Mouse (Mus musculus): ENCODE data around the gene Dpf1. TPM values are rescaled to one million over a fixed set of nuclear protein-coding genes. Genes with fewer than 3 reads are reported as not detected.

The Dpf1 gene
- total and polyA plus RNA-seq, 3 experiments, result 9.4 to 47.4 (median 23.8) TPM

DNA sequence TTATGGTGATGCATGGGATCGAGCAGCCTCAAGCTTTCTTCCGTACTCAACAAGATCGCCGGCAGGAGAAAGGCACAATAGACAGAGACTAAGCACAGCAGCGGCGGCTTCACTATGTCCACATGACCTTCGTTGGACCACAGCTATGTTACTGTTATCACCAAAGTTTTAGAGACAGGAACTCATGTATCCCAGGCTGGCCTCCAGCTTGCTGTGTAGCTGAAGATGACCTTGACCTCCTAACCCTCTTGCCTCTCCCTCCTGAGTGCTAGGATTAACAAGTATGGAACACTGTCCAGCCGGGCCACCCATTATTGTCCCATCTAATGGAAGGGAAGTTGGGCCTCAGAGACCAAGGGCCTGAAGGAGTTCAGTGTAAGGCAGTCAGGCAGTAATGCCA is 37.1 kb downstream of the Dpf1 start:
- Histone ChIP-seq H3K4me3 (ENCODE audit: low read depth, low read length) (peak overlapping the region; percentile 25; the same call in 1 of the 2 replicates), H3K36me3 (replicated peaks) (peaks cover 70% of the 10 kb centered on the region), H3K27me3 (ENCODE audit: insufficient read depth, low read length) (no peaks in the 10 kb centered on the region), H3K9me3 (replicated peaks) (no peaks in the 10 kb centered on the region), H3K4me1 (ENCODE audit: insufficient read depth, low read depth, low read length) (peaks cover 77% of the 10 kb centered on the region)
- no peak for ATAC-seq (ENCODE audit: extremely low read depth, insufficient number of reproducible peaks, low FRiP score, poor library complexity, severe bottlenecking)
- no peak for TF ChIP-seq GATA1 (IDR thresholded peaks at IDR 0.05; ENCODE audit: borderline replicate concordance, low read length)
- no peak for TF ChIP-seq TAL1 (conservative IDR thresholded peaks at IDR 0.05; ENCODE audit: low read depth, low read length)
- TF ChIP-seq CTCF (IDR thresholded peaks at IDR 0.05; ENCODE audit: low read depth, low read length), result no peak
- TF ChIP-seq GATA2 (IDR thresholded peaks at IDR 0.05; ENCODE audit: borderline replicate concordance, low read depth, low read length), result no peak
- no peak for TF ChIP-seq POLR2AphosphoS5 (IDR thresholded peaks at IDR 0.05; ENCODE audit: insufficient replicate concordance, low read depth, low read length)
- no peak for DNase-seq (ENCODE audit: low spot score)

DNA sequence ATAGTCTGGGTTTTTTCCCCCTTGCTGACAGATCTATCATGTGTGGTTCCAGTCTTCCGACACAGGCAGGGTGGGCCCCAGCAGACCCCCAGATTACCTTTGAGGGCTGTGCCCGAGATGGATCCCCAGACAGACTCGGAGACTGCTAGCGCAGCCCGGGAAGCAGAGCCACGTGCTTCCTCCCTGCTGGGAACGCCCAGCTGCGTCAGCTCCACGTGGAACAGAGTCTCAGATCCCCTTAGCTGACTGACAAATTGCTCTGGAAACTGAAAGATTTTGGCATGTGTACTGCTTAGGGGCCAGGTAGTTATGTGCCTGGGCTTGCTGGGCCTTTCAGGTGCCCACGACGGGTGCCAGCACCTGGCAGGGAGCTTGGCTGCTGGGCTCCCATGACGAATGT is 38.0 kb downstream of the Dpf1 start:
- Histone ChIP-seq H3K4me3 (ENCODE audit: low read depth, low read length) (no peak overlapping the region; the same call in 1 of the 2 replicates), H3K9me3 (replicated peaks) (no peaks in the 10 kb centered on the region), H3K4me1 (ENCODE audit: insufficient read depth, low read depth, low read length) (peaks cover 72% of the 10 kb centered on the region), H3K27me3 (ENCODE audit: insufficient read depth, low read length) (no peaks in the 10 kb centered on the region), H3K36me3 (replicated peaks) (peaks cover 70% of the 10 kb centered on the region)
- DNase-seq (ENCODE audit: low spot score), result no peak
- no peak for TF ChIP-seq POLR2AphosphoS5 (IDR thresholded peaks at IDR 0.05; ENCODE audit: insufficient replicate concordance, low read depth, low read length)
- TF ChIP-seq TAL1 (conservative IDR thresholded peaks at IDR 0.05; ENCODE audit: low read depth, low read length), result no peak
- TF ChIP-seq CTCF (IDR thresholded peaks at IDR 0.05; ENCODE audit: low read depth, low read length), result no peak
- no peak for TF ChIP-seq GATA1 (IDR thresholded peaks at IDR 0.05; ENCODE audit: borderline replicate concordance, low read length)
- no peak for TF ChIP-seq GATA2 (IDR thresholded peaks at IDR 0.05; ENCODE audit: borderline replicate concordance, low read depth, low read length)
- ATAC-seq (ENCODE audit: extremely low read depth, insufficient number of reproducible peaks, low FRiP score, poor library complexity, severe bottlenecking), result no peak

DNA sequence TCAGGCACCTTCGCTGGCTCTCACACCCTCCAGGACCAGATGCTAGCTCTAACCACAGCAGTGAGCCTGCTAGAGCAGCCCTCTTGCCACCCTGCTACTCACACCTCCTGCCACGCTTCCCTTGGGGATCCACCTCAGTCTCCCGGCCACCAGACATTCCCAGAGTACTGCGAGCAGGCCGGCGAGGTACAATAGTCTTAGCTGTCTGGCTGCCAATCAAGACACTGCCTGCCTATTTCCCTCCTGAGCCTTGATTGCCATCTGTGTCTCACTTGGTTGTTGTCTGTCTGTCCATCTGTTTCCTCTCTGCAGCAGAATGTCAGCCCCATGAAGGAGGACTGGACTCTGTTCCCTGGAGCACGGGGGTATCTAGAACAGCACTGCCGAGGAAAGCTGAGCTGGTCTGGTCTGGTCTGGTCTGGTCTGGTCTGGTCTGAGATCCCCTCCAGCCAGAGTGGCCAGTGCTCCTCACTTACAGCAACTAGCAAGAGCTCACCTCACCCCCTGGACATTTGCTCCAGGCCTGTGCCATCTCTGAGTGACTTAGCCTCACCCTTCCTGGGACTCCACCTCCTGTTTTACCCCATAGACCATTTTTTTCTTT is 38.8 kb downstream of the Dpf1 start:
- ATAC-seq (ENCODE audit: extremely low read depth, insufficient number of reproducible peaks, low FRiP score, poor library complexity, severe bottlenecking) (peak; percentile 40), DNase-seq (ENCODE audit: low spot score) (peak; percentile 38)
- H3K4me1 ChIP-seq (ENCODE audit: insufficient read depth, low read depth, low read length), result peaks cover 64% of the 10 kb centered on the region
- peaks cover 68% of the 10 kb centered on the region for H3K36me3 ChIP-seq (replicated peaks)
- H3K27me3 ChIP-seq (ENCODE audit: insufficient read depth, low read length), result no peaks in the 10 kb centered on the region
- TF ChIP-seq TAL1 (conservative IDR thresholded peaks at IDR 0.05; ENCODE audit: low read depth, low read length) (peak; percentile 48; the same call in 1 of the 2 replicates), GATA1 (IDR thresholded peaks at IDR 0.05; ENCODE audit: borderline replicate concordance, low read length) (no peak)
- H3K9me3 ChIP-seq (replicated peaks), result no peaks in the 10 kb centered on the region
- H3K4me3 ChIP-seq (ENCODE audit: low read depth, low read length), result peak overlapping the region; percentile 11; the same call in 1 of the 2 replicates

DNA sequence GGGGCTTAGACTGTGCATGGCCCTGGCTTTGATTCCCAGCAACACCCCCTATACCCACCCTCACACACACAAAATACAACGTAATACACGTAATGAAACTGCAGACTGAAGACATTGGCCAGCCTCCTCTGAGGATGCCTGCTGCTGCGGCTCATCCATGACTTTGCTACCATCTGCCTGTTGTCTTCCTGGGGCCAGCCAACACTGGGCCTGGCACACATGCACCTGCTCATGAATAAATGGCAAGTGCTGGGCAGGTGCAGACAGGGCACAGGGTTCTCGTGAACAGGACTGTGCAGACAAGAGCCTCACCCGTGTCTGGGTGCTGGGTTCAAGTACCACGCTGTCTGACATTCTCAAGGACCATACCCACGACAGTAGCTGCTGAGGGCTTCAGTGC is 40.0 kb downstream of the Dpf1 start:
- peaks cover 52% of the 10 kb centered on the region for H3K4me1 ChIP-seq (ENCODE audit: insufficient read depth, low read depth, low read length)
- no peaks in the 10 kb centered on the region for H3K27me3 ChIP-seq (ENCODE audit: insufficient read depth, low read length)
- no peak overlapping the region for H3K4me3 ChIP-seq (ENCODE audit: low read depth, low read length)
- DNase-seq (ENCODE audit: low spot score) (no peak), ATAC-seq (ENCODE audit: extremely low read depth, insufficient number of reproducible peaks, low FRiP score, poor library complexity, severe bottlenecking) (no peak)
- peaks cover 73% of the 10 kb centered on the region for H3K36me3 ChIP-seq (replicated peaks)
- TF ChIP-seq POLR2AphosphoS5 (IDR thresholded peaks at IDR 0.05; ENCODE audit: insufficient replicate concordance, low read depth, low read length) (no peak), GATA1 (IDR thresholded peaks at IDR 0.05; ENCODE audit: borderline replicate concordance, low read length) (no peak), CTCF (IDR thresholded peaks at IDR 0.05; ENCODE audit: low read depth, low read length) (no peak), GATA2 (IDR thresholded peaks at IDR 0.05; ENCODE audit: borderline replicate concordance, low read depth, low read length) (no peak), TAL1 (conservative IDR thresholded peaks at IDR 0.05; ENCODE audit: low read depth, low read length) (no peak)
- no peaks in the 10 kb centered on the region for H3K9me3 ChIP-seq (replicated peaks)

DNA sequence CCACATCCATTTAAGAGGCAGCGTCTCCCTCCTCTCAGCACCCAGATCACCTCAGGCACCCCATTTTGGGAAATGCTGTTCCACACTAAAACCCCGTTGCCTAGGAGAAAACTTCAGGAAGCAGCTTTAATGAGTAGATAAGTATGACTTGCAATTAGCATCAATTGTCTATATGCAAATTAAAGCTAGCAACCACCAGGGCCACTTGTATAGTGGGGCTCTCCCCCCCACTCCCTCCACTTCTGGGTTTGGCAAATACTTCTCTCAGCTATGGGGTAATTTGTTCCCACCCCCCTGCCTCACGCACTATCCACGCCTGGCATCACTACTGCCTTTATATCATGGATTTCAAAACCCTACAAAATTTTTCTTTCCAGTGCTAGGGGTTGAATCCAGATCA is 41.8 kb downstream of the Dpf1 start:
- Histone ChIP-seq H3K36me3 (replicated peaks) (peaks cover 84% of the 10 kb centered on the region), H3K4me3 (ENCODE audit: low read depth, low read length) (no peak overlapping the region), H3K9me3 (replicated peaks) (no peaks in the 10 kb centered on the region), H3K27me3 (ENCODE audit: insufficient read depth, low read length) (no peaks in the 10 kb centered on the region), H3K4me1 (ENCODE audit: insufficient read depth, low read depth, low read length) (peaks cover 40% of the 10 kb centered on the region)
- ATAC-seq (ENCODE audit: extremely low read depth, insufficient number of reproducible peaks, low FRiP score, poor library complexity, severe bottlenecking), result no peak
- no peak for TF ChIP-seq GATA1 (IDR thresholded peaks at IDR 0.05; ENCODE audit: borderline replicate concordance, low read length)
- DNase-seq (ENCODE audit: low spot score), result no peak

DNA sequence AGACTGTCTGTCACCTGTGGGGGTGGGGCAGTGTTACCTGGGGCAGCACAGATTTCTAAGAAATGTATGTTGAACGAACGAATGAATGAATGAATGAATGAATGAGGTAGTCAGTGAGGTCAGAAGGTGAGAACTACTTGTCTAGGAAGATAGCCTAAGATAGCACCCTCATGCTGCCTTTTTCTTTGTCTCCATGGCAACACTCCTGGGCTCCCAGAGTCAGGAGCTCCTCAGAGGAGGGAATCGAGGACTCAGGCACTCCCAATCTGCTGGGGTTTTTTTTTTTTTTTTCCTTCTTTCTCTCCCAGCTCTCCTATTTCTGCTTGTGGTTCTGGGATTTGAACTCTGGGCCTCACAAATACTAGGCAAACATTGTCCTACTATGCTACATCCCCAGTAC is 42.5 kb downstream of the Dpf1 start:
- DNase-seq (ENCODE audit: low spot score) (no peak), ATAC-seq (ENCODE audit: extremely low read depth, insufficient number of reproducible peaks, low FRiP score, poor library complexity, severe bottlenecking) (no peak)
- no peak for TF ChIP-seq TAL1 (conservative IDR thresholded peaks at IDR 0.05; ENCODE audit: low read depth, low read length)
- TF ChIP-seq CTCF (IDR thresholded peaks at IDR 0.05; ENCODE audit: low read depth, low read length), result no peak
- TF ChIP-seq GATA2 (IDR thresholded peaks at IDR 0.05; ENCODE audit: borderline replicate concordance, low read depth, low read length), result no peak
- TF ChIP-seq POLR2AphosphoS5 (IDR thresholded peaks at IDR 0.05; ENCODE audit: insufficient replicate concordance, low read depth, low read length), result no peak
- no peak for TF ChIP-seq GATA1 (IDR thresholded peaks at IDR 0.05; ENCODE audit: borderline replicate concordance, low read length)
- no peaks in the 10 kb centered on the region for H3K27me3 ChIP-seq (ENCODE audit: insufficient read depth, low read length)
- no peak overlapping the region for H3K4me3 ChIP-seq (ENCODE audit: low read depth, low read length)
- H3K36me3 ChIP-seq (replicated peaks), result peaks cover 84% of the 10 kb centered on the region
- no peaks in the 10 kb centered on the region for H3K9me3 ChIP-seq (replicated peaks)
- H3K4me1 ChIP-seq (ENCODE audit: insufficient read depth, low read depth, low read length), result peaks cover 33% of the 10 kb centered on the region

DNA sequence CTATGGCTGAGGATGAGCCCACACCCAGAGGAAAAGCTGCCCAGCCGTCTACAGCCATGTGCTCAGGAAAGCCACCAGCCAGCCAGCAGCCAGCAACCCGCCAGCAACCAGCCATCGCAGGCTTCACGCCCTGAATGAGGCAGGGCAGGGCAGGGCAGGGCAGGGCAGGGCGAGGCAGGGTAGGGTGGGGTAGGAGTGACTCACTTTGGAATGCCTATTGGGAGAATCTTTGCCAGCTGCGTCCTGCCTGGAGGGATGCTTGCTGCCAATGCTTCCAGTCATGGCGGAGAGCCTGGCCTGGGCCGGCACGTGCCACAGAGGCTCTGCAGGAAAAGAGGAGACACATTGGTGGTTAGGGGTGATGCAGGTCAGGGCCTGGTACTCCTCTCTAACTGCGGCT is 46.7 kb downstream of the Dpf1 start:
- ATAC-seq (ENCODE audit: extremely low read depth, insufficient number of reproducible peaks, low FRiP score, poor library complexity, severe bottlenecking) (no peak), DNase-seq (ENCODE audit: low spot score) (no peak)
- no peaks in the 10 kb centered on the region for H3K9me3 ChIP-seq (replicated peaks)
- H3K4me3 ChIP-seq (ENCODE audit: low read depth, low read length), result no peak overlapping the region
- no peaks in the 10 kb centered on the region for H3K27me3 ChIP-seq (ENCODE audit: insufficient read depth, low read length)
- TF ChIP-seq CTCF (IDR thresholded peaks at IDR 0.05; ENCODE audit: low read depth, low read length) (no peak), GATA2 (IDR thresholded peaks at IDR 0.05; ENCODE audit: borderline replicate concordance, low read depth, low read length) (no peak), TAL1 (conservative IDR thresholded peaks at IDR 0.05; ENCODE audit: low read depth, low read length) (no peak), POLR2AphosphoS5 (IDR thresholded peaks at IDR 0.05; ENCODE audit: insufficient replicate concordance, low read depth, low read length) (no peak), GATA1 (IDR thresholded peaks at IDR 0.05; ENCODE audit: borderline replicate concordance, low read length) (no peak)
- H3K4me1 ChIP-seq (ENCODE audit: insufficient read depth, low read depth, low read length), result peaks cover 8% of the 10 kb centered on the region
- peaks cover 94% of the 10 kb centered on the region for H3K36me3 ChIP-seq (replicated peaks)

Data from G1E (cell line).